Mouse (Mus musculus) CH12.LX (cell line): ENCODE data around the gene Krt8. TPM values are rescaled to one million over a fixed set of nuclear protein-coding genes. Genes with fewer than 3 reads are reported as not detected.
A peak's percentile ranks its signal among the peaks of the same experiment; 100 is the strongest.

ENCODE experiments used
- DNase-seq: peaks from one replicate; pipeline ENCODE4 v3.0.0-alpha.2; 2013; ENCODE audit errors: extremely low read depth
- H3K27ac ChIP-seq: 2 replicates; pipeline ENCODE4 v1.5.1; 2012; ENCODE audit warnings: low read depth, mild to moderate bottlenecking, control low read depth, moderate library complexity; ENCODE audit not compliant: insufficient read depth
- H3K27me3 ChIP-seq: replicated peaks from 2 replicates; pipeline ENCODE3; 2012; ENCODE audit warnings: inconsistent platforms
- H3K36me3 ChIP-seq, 2 experiments: replicated peaks in 1 of 2; 2 replicates each; pipeline versions ENCODE3 to v1.6.1; 2012; ENCODE audit warnings: inconsistent platforms in 1 of 2, low read length in 1 of 2, mild to moderate bottlenecking in 1 of 2, mixed read lengths in 1 of 2, moderate library complexity in 1 of 2; ENCODE audit not compliant: control insufficient read depth in 1 of 2, insufficient read depth in 1 of 2
- H3K4me1 ChIP-seq, 2 experiments: 2 replicates each; pipeline ENCODE4 v1.6.1; 2012; ENCODE audit warnings: inconsistent platforms in 1 of 2, moderate library complexity in 1 of 2; ENCODE audit not compliant: insufficient read depth in 2 of 2, control insufficient read depth in 1 of 2
- H3K4me2 ChIP-seq: 2 replicates; pipeline ENCODE4 v1.6.1; 2012; ENCODE audit warnings: low read depth, mild to moderate bottlenecking, control low read depth; ENCODE audit not compliant: poor library complexity, insufficient read depth, severe bottlenecking
- H3K4me3 ChIP-seq, 3 experiments: fragments of 150-350 bp in 1 of 3; sonication (generic) in 1 of 3; replicated peaks in 1 of 3; 2 replicates each; pipeline versions ENCODE3 to v1.5.1; 2011 to 2012; ENCODE audit warnings: low read depth in 2 of 3, low read length in 2 of 3, mild to moderate bottlenecking in 2 of 3, moderate library complexity in 2 of 3, control low read depth in 1 of 3, improper control_type of control experiment in 1 of 3, inconsistent platforms in 1 of 3, mixed read lengths in 1 of 3; ENCODE audit not compliant: poor library complexity in 1 of 3
- H3K79me2 ChIP-seq: replicated peaks from 2 replicates; pipeline ENCODE4 v1.6.1; 2012; ENCODE audit warnings: mild to moderate bottlenecking, moderate library complexity; ENCODE audit not compliant: control insufficient read depth, poor library complexity, insufficient read depth, severe bottlenecking; ENCODE audit errors: extremely low read depth
- H3K9ac ChIP-seq: 2 replicates; pipeline ENCODE4 v1.6.1; 2012; ENCODE audit warnings: low read depth, mild to moderate bottlenecking, control low read depth, moderate library complexity; ENCODE audit not compliant: insufficient read depth
- H3K9me3 ChIP-seq: replicated peaks from 2 replicates; pipeline ENCODE3; 2012; ENCODE audit warnings: low read length, inconsistent platforms, mixed read lengths
- BHLHE40 ChIP-seq: IDR thresholded peaks from 2 replicates; pipeline ENCODE4 v1.6.1; 2011; ENCODE audit warnings: mild to moderate bottlenecking, low read depth, low read length, improper control_type of control experiment
- CHD1 ChIP-seq: IDR thresholded peaks from 2 replicates; pipeline ENCODE4 v1.6.1; 2012; ENCODE audit warnings: low read depth, low read length, improper control_type of control experiment, inconsistent platforms
- CTCF ChIP-seq, 2 experiments: IDR thresholded peaks in 1 of 2; conservative IDR thresholded peaks in 1 of 2; 2 replicates each; pipeline ENCODE4 v1.5.1; 2011 to 2012; ENCODE audit warnings: low read depth in 2 of 2, low read length in 2 of 2, improper control_type of control experiment in 1 of 2, inconsistent platforms in 1 of 2, mild to moderate bottlenecking in 1 of 2, moderate library complexity in 1 of 2
- ELF1 ChIP-seq: IDR thresholded peaks from 2 replicates; pipeline ENCODE4 v1.6.1; 2014; ENCODE audit warnings: low read depth, mild to moderate bottlenecking, inconsistent platforms, low read length, improper control_type of control experiment
- HCFC1 ChIP-seq: IDR thresholded peaks from 2 replicates; pipeline ENCODE4 v1.6.1; 2012; ENCODE audit warnings: low read depth, mild to moderate bottlenecking, inconsistent platforms, low read length, improper control_type of control experiment
- IRF4 ChIP-seq: IDR thresholded peaks from 2 replicates; pipeline ENCODE4 v1.6.1; 2014; ENCODE audit warnings: low read depth, mild to moderate bottlenecking, inconsistent platforms, low read length, improper control_type of control experiment
- JUND ChIP-seq: conservative IDR thresholded peaks from 2 replicates; pipeline ENCODE4 v1.6.1; 2011; ENCODE audit warnings: low read depth, low read length, improper control_type of control experiment
- MAX ChIP-seq: IDR thresholded peaks from 2 replicates; pipeline ENCODE4 v1.6.1; 2011; ENCODE audit warnings: low read length, improper control_type of control experiment
- MAZ ChIP-seq: IDR thresholded peaks from 2 replicates; pipeline ENCODE4 v1.6.1; 2012; ENCODE audit warnings: low read depth, mild to moderate bottlenecking, inconsistent platforms, low read length, improper control_type of control experiment, moderate library complexity
- MXI1 ChIP-seq: IDR thresholded peaks from 2 replicates; pipeline ENCODE4 v1.6.1; 2011; ENCODE audit warnings: mild to moderate bottlenecking, low read depth, low read length, improper control_type of control experiment
- MYC ChIP-seq: IDR thresholded peaks from 2 replicates; pipeline ENCODE4 v1.6.1; 2011; ENCODE audit warnings: low read depth, mild to moderate bottlenecking, improper control_type of control experiment, low read length
- NELFE ChIP-seq: IDR thresholded peaks from 2 replicates; pipeline ENCODE4 v1.6.1; 2011; ENCODE audit warnings: low read depth, low read length, improper control_type of control experiment
- POLR2A ChIP-seq: IDR thresholded peaks from 2 replicates; pipeline ENCODE4 v1.6.1; 2011; ENCODE audit warnings: low read depth, mild to moderate bottlenecking, improper control_type of control experiment, low read length
- RAD21 ChIP-seq: IDR thresholded peaks from 2 replicates; pipeline ENCODE4 v1.6.1; 2011; ENCODE audit warnings: low read depth, mild to moderate bottlenecking, low read length, improper control_type of control experiment, moderate library complexity
- SIN3A ChIP-seq: IDR thresholded peaks from 2 replicates; pipeline ENCODE4 v1.6.1; 2012; ENCODE audit warnings: low read length, improper control_type of control experiment, inconsistent platforms
- SMC3 ChIP-seq: IDR thresholded peaks from 2 replicates; pipeline ENCODE4 v1.6.1; 2011; ENCODE audit warnings: low read depth, low read length, improper control_type of control experiment
- TBP ChIP-seq: conservative IDR thresholded peaks from 2 replicates; pipeline ENCODE4 v1.6.1; 2011; ENCODE audit warnings: low read depth, low read length, improper control_type of control experiment
- UBTF ChIP-seq: IDR thresholded peaks from 2 replicates; pipeline ENCODE4 v1.6.1; 2012; ENCODE audit warnings: low read depth, mild to moderate bottlenecking, inconsistent platforms, low read length, improper control_type of control experiment, moderate library complexity
- USF1 ChIP-seq: IDR thresholded peaks from 2 replicates; pipeline ENCODE4 v1.6.1; 2014; ENCODE audit warnings: low read depth, mild to moderate bottlenecking, inconsistent platforms, low read length, improper control_type of control experiment
- USF2 ChIP-seq: conservative IDR thresholded peaks from 2 replicates; pipeline ENCODE4 v1.6.1; 2011; ENCODE audit warnings: low read depth, low read length, improper control_type of control experiment
- ZC3H11A ChIP-seq: IDR thresholded peaks from 2 replicates; pipeline ENCODE4 v1.6.1; 2012; ENCODE audit warnings: low read depth, mild to moderate bottlenecking, inconsistent platforms, low read length, improper control_type of control experiment
- ZMIZ1 ChIP-seq: IDR thresholded peaks from 2 replicates; pipeline ENCODE4 v1.6.1; 2012; ENCODE audit warnings: low read depth, mild to moderate bottlenecking, inconsistent platforms, low read length, improper control_type of control experiment
- ZNF384 ChIP-seq: IDR thresholded peaks from 2 replicates; pipeline ENCODE4 v1.6.1; 2012; ENCODE audit warnings: low read depth, low read length, improper control_type of control experiment, inconsistent platforms
- dilution Hi-C: fragments of 300-500 bp; cut with MboI; formaldehyde crosslinking; loops from 2 replicates; pipeline ENCODE4 v1.14.3; 2020; ENCODE audit warnings: low sequenced_read_pairs; ENCODE audit not compliant: extremely low pct_unique_long_range_greater_than_20kb, extremely low pct_ligation_motif_present
- in situ Hi-C: fragments of 300-500 bp; cut with MboI; formaldehyde crosslinking; loops from 3 replicates; pipeline ENCODE4 v1.14.3; 2019; ENCODE audit warnings: low sequenced_read_pairs, low pct_ligation_motif_present, low pct_unique_long_range_greater_than_20kb, mixed read lengths
- polyA plus RNA-seq: library from polyadenylated mRNA; unstranded; fragments of >175 nt; gene quantifications from 2 replicates; pipeline ENCODE4 v1.2.1, GENCODE M21; 2012; ENCODE audit warnings: low read depth; ENCODE audit not compliant: insufficient read length
- total RNA-seq, 2 experiments: library from RNA; depleted of rRNA; stranded (reverse); fragments of 300-350 nt in 1 of 2; fragments of >200 nt in 1 of 2; gene quantifications; 2 replicates each; pipeline ENCODE4 v1.2.3; 2012 to 2014

Gene Krt8
- total and polyA plus RNA-seq, 3 experiments: not detected

DNA sequence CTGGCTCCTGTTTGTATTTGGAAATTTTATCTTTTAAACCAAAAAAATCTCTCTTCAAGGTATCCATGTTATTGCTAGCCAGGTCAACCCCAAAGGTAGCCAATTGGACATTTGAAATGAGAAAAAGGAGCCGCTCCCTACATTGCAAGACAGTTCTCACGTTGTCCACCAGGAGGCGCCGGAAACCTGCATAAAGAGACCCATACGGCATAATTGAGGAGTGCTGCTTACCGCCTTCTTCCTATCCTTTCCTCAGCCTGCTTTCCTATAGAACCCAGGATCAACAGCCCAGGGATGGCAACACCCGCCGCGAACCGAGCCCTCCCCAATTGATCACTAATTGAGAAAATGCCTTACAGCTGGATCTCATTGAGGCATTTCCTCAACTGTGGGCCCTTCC is 16.2 kb downstream of the Krt8 start (continued):
- TF ChIP-seq ELF1 (peak; percentile 46; the same call in 1 of the 2 replicates), JUND (no peak), BHLHE40 (no peak)

DNA sequence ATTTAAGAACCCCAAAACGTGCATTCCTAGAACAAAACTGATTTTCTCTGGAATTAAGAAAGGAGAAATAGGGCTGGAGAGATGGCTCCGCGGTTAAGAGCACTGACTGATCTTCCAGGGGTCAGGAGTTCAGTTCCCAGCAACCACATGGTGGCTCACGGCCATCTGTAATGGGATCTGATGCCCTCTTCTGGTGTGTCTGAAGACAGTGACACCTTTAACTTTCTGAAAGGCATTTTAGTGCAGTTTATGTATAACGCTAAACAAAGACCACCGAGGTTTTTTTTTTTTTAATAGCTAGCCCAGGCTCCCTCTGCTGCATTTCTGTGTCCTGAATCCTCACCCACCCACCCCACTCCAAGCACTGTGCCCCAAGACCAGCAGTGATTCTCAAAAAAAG is 19.5 kb downstream of the Krt8 start:
- H3K4me1 ChIP-seq: peaks cover 5 to 22% of the 10 kb centered on the region in 2 experiments; a peak in 3 of 4 replicates
- in situ Hi-C loops (loop anchor here (5.0 kb wide), 2 partner anchors 212 to 647 kb away; no protein-coding TSS in a partner anchor), dilution Hi-C loops (no loop called here)
- no peaks in the 10 kb centered on the region for H3K79me2 ChIP-seq
- no peak for DNase-seq
- H3K9me3 ChIP-seq: no peaks in the 10 kb centered on the region
- H3K27ac ChIP-seq: no peak overlapping the region
- peak overlapping the region; percentile 48 for H3K9ac ChIP-seq
- peaks cover 39% of the 10 kb centered on the region for H3K27me3 ChIP-seq
- H3K4me3 ChIP-seq: peak overlapping the region in 1 of 3 experiments; percentile 22
- TF ChIP-seq USF2 (no peak), UBTF (no peak), NELFE (0 out of 2 replicates have a peak, but pooled peaks have one; percentile 48), IRF4 (no peak), SIN3A (no peak), CTCF (conservative IDR thresholded peaks at IDR 0.05 in 1 of 2, IDR thresholded peaks at IDR 0.05 in 1 of 2; ENCODE audit: low read depth in 2 of 2, low read length in 2 of 2) (peak in 1 of 2 experiments; percentile 59; a peak in 2 of 4 replicates), ZMIZ1 (no peak), HCFC1 (peak; percentile 20; the same call in 1 of the 2 replicates), TBP (no peak)
- H3K36me3 ChIP-seq: no peaks in the 10 kb centered on the region
- H3K4me2 ChIP-seq: peak overlapping the region; percentile 94

DNA sequence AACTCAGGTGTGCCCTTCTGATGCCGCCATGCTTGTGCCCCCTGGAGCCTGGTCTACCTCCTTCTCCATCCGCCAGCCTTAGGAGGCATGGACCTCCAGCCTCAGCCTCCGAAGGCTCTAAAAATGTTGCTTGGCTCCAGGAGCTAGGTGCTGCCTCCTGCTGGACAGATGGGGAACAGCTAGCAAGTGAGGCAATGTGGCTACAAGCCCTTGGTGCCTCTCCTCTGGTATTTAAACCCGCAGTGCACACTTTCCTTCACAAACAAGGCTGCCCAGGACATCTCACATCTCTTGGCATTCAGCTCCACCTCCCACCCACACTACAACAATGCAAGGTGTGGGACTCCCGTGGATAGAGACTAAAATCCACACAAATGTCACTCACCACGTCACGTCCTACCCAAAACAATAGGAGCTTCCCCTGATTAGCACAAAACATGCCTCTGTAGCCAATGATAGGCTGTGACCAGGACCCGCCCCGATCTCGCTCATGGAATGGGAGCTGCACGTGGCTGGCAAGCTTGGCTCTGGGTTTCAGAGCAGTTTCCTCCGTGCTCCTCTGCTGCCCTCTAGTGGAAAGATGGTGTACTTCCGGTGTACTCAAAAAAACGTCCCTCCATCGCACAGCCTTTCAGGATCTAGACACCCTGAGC is 20.2 kb downstream of the Krt8 start:
- in situ Hi-C loops (loop anchor here (5.0 kb wide), 2 partner anchors 212 to 647 kb away; no protein-coding TSS in a partner anchor), dilution Hi-C loops (no loop called here)
- H3K27me3 ChIP-seq: peaks cover 35% of the 10 kb centered on the region
- no peaks in the 10 kb centered on the region for H3K36me3 ChIP-seq
- H3K4me1 ChIP-seq: peaks cover 5 to 22% of the 10 kb centered on the region in 2 experiments; a peak in 3 of 4 replicates
- H3K9me3 ChIP-seq: no peaks in the 10 kb centered on the region
- peak; percentile 99 for DNase-seq
- H3K4me3 ChIP-seq: peak overlapping the region in 2 of 3 experiments; percentile 6 to 22
- peak; percentile 78 for TF ChIP-seq SMC3
- peak; percentile 58 for TF ChIP-seq HCFC1
- peak; percentile 95 for TF ChIP-seq MAX
- peak; percentile 17; the same call in 1 of the 2 replicates for TF ChIP-seq USF2
- TF ChIP-seq ZC3H11A: no peak
- TF ChIP-seq MXI1: peak; percentile 94
- TF ChIP-seq MYC: peak; percentile 99
- TF ChIP-seq POLR2A: peak; percentile 49
- peak; percentile 85 for TF ChIP-seq ELF1
- TF ChIP-seq TBP: no peak; the same call in 1 of the 2 replicates
- no peak for TF ChIP-seq CHD1
- TF ChIP-seq CTCF (conservative IDR thresholded peaks at IDR 0.05 in 1 of 2, IDR thresholded peaks at IDR 0.05 in 1 of 2; ENCODE audit: low read depth in 2 of 2, low read length in 2 of 2): peak; percentile 89 to 94
- TF ChIP-seq MAZ: no peak
- TF ChIP-seq USF1: peak; percentile 14; the same call in 1 of the 2 replicates
- TF ChIP-seq BHLHE40: peak; percentile 96
- peak; percentile 91 for TF ChIP-seq RAD21
- peak; percentile 77 for TF ChIP-seq ZNF384
- TF ChIP-seq, all 38 proteins: peak for 13
- 0 out of 2 replicates have a peak overlapping the region, but pooled peaks have one; percentile 20 for H3K27ac ChIP-seq
- no peaks in the 10 kb centered on the region for H3K79me2 ChIP-seq
- H3K9ac ChIP-seq: peak overlapping the region; percentile 48
- H3K4me2 ChIP-seq: peak overlapping the region; percentile 94
